Mouse (Mus musculus) hindlimb bud, embryonic 11.5 days (tissue): ENCODE data around the gene Hdac9.

Source experiments
- DNase-seq: peaks from one replicate; pipeline ENCODE4 v3.0.0-alpha.2; 2012; ENCODE audit warnings: low read depth, low spot score; ENCODE audit errors: extremely low spot score

Gene Hdac9

GRCm38 (mm10) chr12:34808180-34808579, 108.7 kb downstream of the Hdac9 start:
- DNase-seq, result no peak

- no peak for DNase-seq
Observed at GRCm38 (mm10) chr12:34806528-34806927, 110.4 kb downstream of the Hdac9 start.

- DNase-seq, result no peak
Observed at GRCm38 (mm10) chr12:34803721-34804120, 113.2 kb downstream of the Hdac9 start.

- no peak for DNase-seq
Observed at GRCm38 (mm10) chr12:34802308-34802707, 114.6 kb downstream of the Hdac9 start.

- no peak for DNase-seq
Observed at GRCm38 (mm10) chr12:34801752-34802151, 115.1 kb downstream of the Hdac9 start.

GRCm38 (mm10) chr12:34797389-34797788, 119.5 kb downstream of the Hdac9 start:
- DNase-seq, result no peak

GRCm38 (mm10) chr12:34795487-34795886, 121.4 kb downstream of the Hdac9 start:
- DNase-seq, result no peak

- DNase-seq, result peak; percentile 66
Observed at GRCm38 (mm10) chr12:34792113-34792452, 124.8 kb downstream of the Hdac9 start.

GRCm38 (mm10) chr12:34791213-34792112, 125.4 kb downstream of the Hdac9 start:
- DNase-seq, result no peak

- DNase-seq, result no peak
Observed at GRCm38 (mm10) chr12:34789031-34789982, 127.6 kb downstream of the Hdac9 start.

GRCm38 (mm10) chr12:34787380-34787779, 129.5 kb downstream of the Hdac9 start:
- DNase-seq, result no peak

GRCm38 (mm10) chr12:34783574-34783973, 133.3 kb downstream of the Hdac9 start:
- DNase-seq, result no peak

GRCm38 (mm10) chr12:34779368-34779957, 137.4 kb downstream of the Hdac9 start:
- DNase-seq, result no peak

- no peak for DNase-seq
Observed at GRCm38 (mm10) chr12:34776170-34776569, 140.7 kb downstream of the Hdac9 start.

- DNase-seq, result no peak
Observed at GRCm38 (mm10) chr12:34774071-34774470, 142.8 kb downstream of the Hdac9 start.

GRCm38 (mm10) chr12:34767226-34767775, 149.6 kb downstream of the Hdac9 start:
- no peak for DNase-seq

GRCm38 (mm10) chr12:34747266-34747665, 169.6 kb downstream of the Hdac9 start:
- no peak for DNase-seq

GRCm38 (mm10) chr12:34725204-34725603, 191.7 kb downstream of the Hdac9 start:
- no peak for DNase-seq

- no peak for DNase-seq
Observed at GRCm38 (mm10) chr12:34724274-34724673, 192.6 kb downstream of the Hdac9 start.

- DNase-seq, result no peak
Observed at GRCm38 (mm10) chr12:34722831-34723490, 193.9 kb downstream of the Hdac9 start.
